Mouse (Mus musculus) CD4-positive, CD25-positive, alpha-beta regulatory T cell, adult 4 months (primary cell): Measurements from ENCODE around the gene Adnp. TPM values are rescaled to one million over a fixed set of nuclear protein-coding genes. Genes with fewer than 3 reads are reported as not detected.

Experiments used
- ATAC-seq: one replicate; pipeline ENCODE4 v1.8.0; 2017
- polyA plus RNA-seq, 2 experiments: library from polyadenylated mRNA; unstranded; fragments of 100-300 nt; shearing (Covaris generic); gene quantifications; one replicate each; pipeline ENCODE4 v1.2.1; 2017

Adnp gene
- polyA plus RNA-seq: 1 to 10 TPM; 1.4 to 3.1 TPM

- peak; percentile 84 for ATAC-seq
Observed at GRCm38 (mm10) chr2:168206725-168207644, at the start of gene Adnp. Gene Adnp (minus strand): TSS chr2:168207112.

GRCm38 (mm10) chr2:168256506-168256905, 49.6 kb upstream of the Adnp start:
- ATAC-seq: no peak

- no peak for ATAC-seq
Observed at GRCm38 (mm10) chr2:168253822-168254221, 46.9 kb upstream of the Adnp start.

- ATAC-seq: no peak
Observed at GRCm38 (mm10) chr2:168252639-168253292, 45.9 kb upstream of the Adnp start.

- peak; percentile 75 for ATAC-seq
Observed at GRCm38 (mm10) chr2:168250270-168250669, 43.4 kb upstream of the Adnp start.

GRCm38 (mm10) chr2:168248856-168249245, 41.9 kb upstream of the Adnp start:
- ATAC-seq: peak; percentile 51

- ATAC-seq: no peak
Observed at GRCm38 (mm10) chr2:168248167-168248855, 41.4 kb upstream of the Adnp start.

GRCm38 (mm10) chr2:168245571-168245970, 38.7 kb upstream of the Adnp start:
- no peak for ATAC-seq

GRCm38 (mm10) chr2:168243278-168243677, 36.4 kb upstream of the Adnp start:
- no peak for ATAC-seq

GRCm38 (mm10) chr2:168242841-168243240, 35.9 kb upstream of the Adnp start:
- ATAC-seq: no peak

GRCm38 (mm10) chr2:168238335-168238734, 31.4 kb upstream of the Adnp start:
- ATAC-seq: no peak

GRCm38 (mm10) chr2:168233286-168233685, 26.4 kb upstream of the Adnp start:
- no peak for ATAC-seq

- no peak for ATAC-seq
Observed at GRCm38 (mm10) chr2:168231471-168231829, 24.5 kb upstream of the Adnp start.

GRCm38 (mm10) chr2:168230773-168231470, 24.0 kb upstream of the Adnp start:
- ATAC-seq: peak; percentile 36

- ATAC-seq: peak; percentile 88
Observed at GRCm38 (mm10) chr2:168230026-168230728, 23.3 kb upstream of the Adnp start, which contains the start of the genes Gm20716, Dpm1 and Mocs3. Gene Gm20716 (minus strand): TSS chr2:168230364. Gene Dpm1 (minus strand): TSS chr2:168230591. Gene Mocs3 (plus strand): TSS chr2:168230622.

- peak; percentile 19 for ATAC-seq
Observed at GRCm38 (mm10) chr2:168229116-168230025, 22.5 kb upstream of the Adnp start.

GRCm38 (mm10) chr2:168223326-168223725, 16.4 kb upstream of the Adnp start:
- ATAC-seq: no peak

- no peak for ATAC-seq
Observed at GRCm38 (mm10) chr2:168213788-168214397, 7.0 kb upstream of the Adnp start.

- ATAC-seq: no peak
Observed at GRCm38 (mm10) chr2:168207883-168208282, 971 bp upstream of the Adnp start.
